ENCODE assay signal across 17 mouse cellular contexts in the genomic region with DNA sequence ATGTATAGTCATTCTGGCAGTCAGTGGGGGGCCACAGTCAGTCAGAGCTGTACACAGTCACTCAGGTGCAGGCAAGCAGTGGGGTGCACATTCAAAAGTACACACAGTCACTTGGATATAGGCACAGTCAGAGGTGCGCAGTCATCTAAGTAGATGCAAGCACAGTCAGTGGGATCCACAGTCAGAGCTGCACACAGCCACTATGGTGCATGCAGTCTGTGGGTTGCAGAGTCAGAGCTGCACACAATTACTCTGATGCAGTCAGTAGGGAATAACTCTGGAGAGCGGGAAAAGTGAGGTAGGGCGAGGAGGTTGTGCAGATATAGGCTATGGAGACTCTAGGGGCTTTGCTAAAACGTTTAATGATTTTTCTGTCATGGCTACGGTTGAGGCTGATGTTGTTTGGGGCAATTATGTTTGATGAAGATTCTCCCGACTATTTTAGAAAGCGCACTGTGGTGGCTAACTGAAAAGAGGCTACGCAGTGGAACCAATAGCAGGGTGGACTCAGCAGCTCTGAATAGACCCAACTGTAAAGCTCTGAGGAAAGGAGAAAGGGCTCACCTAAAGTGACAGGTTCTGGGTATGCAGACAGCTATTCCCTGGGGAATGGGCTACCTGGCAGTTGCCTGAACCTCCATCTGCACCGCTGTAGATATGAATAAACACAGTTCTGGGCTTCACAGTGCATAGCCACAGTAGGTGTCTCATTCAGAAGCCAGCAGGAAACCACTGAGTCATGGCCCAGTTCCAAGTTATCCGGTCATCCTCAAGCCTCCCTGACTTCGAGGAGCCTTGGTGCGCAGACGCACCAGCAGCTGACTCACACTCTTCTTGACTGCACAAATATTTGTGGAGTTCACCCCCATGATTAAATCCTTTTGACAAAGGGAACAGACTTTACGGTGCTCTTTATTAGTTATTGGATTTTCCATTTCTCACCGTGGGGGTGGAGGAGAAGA.
DNase-seq lines count a peak whose midpoint lies in the region; ATAC-seq and TF ChIP-seq lines count a peak whose summit lies in the region.
"Had no signal": no experiment of that assay in that cellular context is flagged by ENCODE, and none has a peak within 500 bp of the region (broad histone marks: within the 10 kb centered on the region; RNA-seq: fewer than 3 reads in every experiment).

No protein-coding gene starts in this region.

- peak; percentile 12 to 17 for DNase-seq in cerebellum, adult 2 months
- DNase-seq in cerebellum, adult 11-12 months: no peak
- DNase-seq in left cerebral cortex, postnatal 25 days (ENCODE audit: low spot score in 2 of 2): peak; percentile 4 to 11
- no peak for DNase-seq in left cerebral cortex, postnatal 10 days (ENCODE audit: extremely low spot score in 1 of 2, low spot score in 2 of 2)
- DNase-seq in midbrain, postnatal 0 days (ENCODE audit: low spot score): peak; percentile 9
- DNase-seq in ovary, postnatal 14 days (ENCODE audit: low spot score): no peak
- DNase-seq: gastrocnemius, adult 2 months; heart, adult 2 months; kidney, adult 2 months; kidney, postnatal 4 days; liver, postnatal 0 days; thymus, postnatal 25 days had no signal

- H3K4me1 ChIP-seq in cerebellum, adult 2 months (ENCODE audit: control insufficient read depth, insufficient read depth, low read length): peaks cover 4% of the 10 kb centered on the region
- 0 out of 2 replicates have a peak, but pooled peaks cover 11% of the 10 kb centered on the region for H3K4me1 ChIP-seq in hindbrain, embryonic 13.5 days (replicated peaks)
- no peaks in the 10 kb centered on the region for H3K4me1 ChIP-seq in midbrain, postnatal 0 days (ENCODE audit: insufficient read depth, low read length)
- H3K4me1 ChIP-seq in intestine, embryonic 16.5 days (ENCODE audit: control insufficient read depth, insufficient read depth, low read length): no peaks in the 10 kb centered on the region
- H3K4me1 ChIP-seq: stomach, embryonic 15.5 days had no signal

- 39% methylated on average over 15 of the region's 15 CpGs for WGBS in cerebellum, adult 2 months
- WGBS in hindbrain, embryonic 13.5 days: 74% methylated on average over 15 of the region's 15 CpGs
- 58% methylated on average over 15 of the region's 15 CpGs for WGBS in midbrain, postnatal 0 days
- 65% methylated on average over 15 of the region's 15 CpGs for WGBS in intestine, embryonic 16.5 days

- peak; percentile 65 for ATAC-seq in hindbrain, embryonic 13.5 days (ENCODE audit: low FRiP score)
- peak; percentile 42; the same call in 1 of the 2 replicates for ATAC-seq in midbrain, postnatal 0 days (ENCODE audit: low FRiP score)
- no peak for ATAC-seq in intestine, embryonic 16.5 days
- ATAC-seq: liver, postnatal 0 days had no signal

- no peak overlapping the region for H3K4me3 ChIP-seq in cerebellum, adult 2 months (replicated peaks; ENCODE audit: insufficient read depth, low read depth, low read length)
- H3K4me3 ChIP-seq in hindbrain, embryonic 13.5 days: no peak overlapping the region
- H3K4me3 ChIP-seq in midbrain, postnatal 0 days (ENCODE audit: low read depth, low read length): no peak overlapping the region
- H3K4me3 ChIP-seq in intestine, embryonic 16.5 days (ENCODE audit: low read length): no peak overlapping the region
- H3K4me3 ChIP-seq: erythroblast, embryonic 14.5 days; gastrocnemius, adult 2 months; heart, adult 2 months; stomach, embryonic 15.5 days had no signal

- no peak for TF ChIP-seq POLR2A in cerebellum, adult 2 months (IDR thresholded peaks at IDR 0.05; ENCODE audit: borderline replicate concordance, insufficient read depth, low read length)

- intact Hi-C loops in left cerebral cortex, postnatal 25 days (cut with DNase I): no loop called here
- intact Hi-C loops in left cerebral cortex, postnatal 10 days (cut with DNase I): loop anchor here (10.0 kb wide), 1 partner anchor 307 kb away; no protein-coding TSS in a partner anchor

- no peak overlapping the region for H3K9ac ChIP-seq in hindbrain, embryonic 13.5 days
- H3K9ac ChIP-seq in midbrain, postnatal 0 days (replicated peaks; ENCODE audit: low read length, poor library complexity, severe bottlenecking): no peak overlapping the region
- H3K9ac ChIP-seq in intestine, embryonic 16.5 days (ENCODE audit: low read depth, low read length): no peak overlapping the region
- H3K9ac ChIP-seq: liver, postnatal 0 days; stomach, embryonic 15.5 days had no signal

- H3K27ac ChIP-seq in cerebellum, adult 2 months (ENCODE audit: insufficient read depth, low read length): no peak overlapping the region
- no peak overlapping the region for H3K27ac ChIP-seq in hindbrain, embryonic 13.5 days
- H3K27ac ChIP-seq in midbrain, postnatal 0 days (ENCODE audit: low read depth, low read length): no peak overlapping the region
- H3K27ac ChIP-seq in intestine, embryonic 16.5 days (ENCODE audit: low read length): no peak overlapping the region
- H3K27ac ChIP-seq: gastrocnemius, adult 2 months; heart, adult 2 months; macrophage; stomach, embryonic 15.5 days had no signal

- H3K36me3 ChIP-seq in hindbrain, embryonic 13.5 days: no peaks in the 10 kb centered on the region
- no peaks in the 10 kb centered on the region for H3K36me3 ChIP-seq in midbrain, postnatal 0 days (ENCODE audit: insufficient read depth, low read length)
- H3K36me3 ChIP-seq in intestine, embryonic 16.5 days (ENCODE audit: control insufficient read depth, insufficient read depth, low read length): no peaks in the 10 kb centered on the region
- H3K36me3 ChIP-seq: stomach, embryonic 15.5 days had no signal

- no peaks in the 10 kb centered on the region for H3K9me3 ChIP-seq in hindbrain, embryonic 13.5 days
- no peaks in the 10 kb centered on the region for H3K9me3 ChIP-seq in midbrain, postnatal 0 days (ENCODE audit: low read length)
- no peaks in the 10 kb centered on the region for H3K9me3 ChIP-seq in intestine, embryonic 16.5 days (ENCODE audit: control insufficient read depth, low read length)
- H3K9me3 ChIP-seq: stomach, embryonic 15.5 days had no signal

- no peaks in the 10 kb centered on the region for H3K27me3 ChIP-seq in cerebellum, adult 2 months (ENCODE audit: control insufficient read depth, insufficient read depth, low read length)
- peaks cover 11% of the 10 kb centered on the region; the same call in 1 of the 2 replicates for H3K27me3 ChIP-seq in hindbrain, embryonic 13.5 days
- H3K27me3 ChIP-seq in midbrain, postnatal 0 days (ENCODE audit: insufficient read depth, low read length): no peaks in the 10 kb centered on the region
- no peaks in the 10 kb centered on the region for H3K27me3 ChIP-seq in intestine, embryonic 16.5 days (replicated peaks; ENCODE audit: control insufficient read depth, insufficient read depth, low read length)
- H3K27me3 ChIP-seq: stomach, embryonic 15.5 days had no signal

- H3K4me2 ChIP-seq in hindbrain, embryonic 13.5 days: no peak overlapping the region
- H3K4me2 ChIP-seq in midbrain, postnatal 0 days (ENCODE audit: low read depth, low read length, poor library complexity, severe bottlenecking): no peak overlapping the region
- H3K4me2 ChIP-seq in intestine, embryonic 16.5 days (ENCODE audit: low read depth, low read length): no peak overlapping the region
- H3K4me2 ChIP-seq: stomach, embryonic 15.5 days had no signal

- no peak for TF ChIP-seq CTCF in cerebellum, adult 2 months (IDR thresholded peaks at IDR 0.05; ENCODE audit: borderline replicate concordance, insufficient read depth, low read depth, low read length)
- no peak for TF ChIP-seq CTCF in midbrain, postnatal 0 days (IDR thresholded peaks at IDR 0.05)

Comparison
In these comparisons a context has a peak if more than half of its experiments do, and no peak if none do; other contexts are left out.
1. DNase-seq: peak in cerebellum, adult 2 months (2 of 2), left cerebral cortex, postnatal 25 days (2 of 2) and midbrain, postnatal 0 days (single experiment); none in cerebellum, adult 11-12 months (single experiment), left cerebral cortex, postnatal 10 days (0 of 2) and ovary, postnatal 14 days (single experiment).